Mouse (Mus musculus): ENCODE measurements at regions not wholly inside any gene's neighbourhood (a gene's known extent, or its start where the extent isn't known, plus 50 kb on each side); places are given as distances from the start of the nearest gene placed in this dataset.

DNA sequence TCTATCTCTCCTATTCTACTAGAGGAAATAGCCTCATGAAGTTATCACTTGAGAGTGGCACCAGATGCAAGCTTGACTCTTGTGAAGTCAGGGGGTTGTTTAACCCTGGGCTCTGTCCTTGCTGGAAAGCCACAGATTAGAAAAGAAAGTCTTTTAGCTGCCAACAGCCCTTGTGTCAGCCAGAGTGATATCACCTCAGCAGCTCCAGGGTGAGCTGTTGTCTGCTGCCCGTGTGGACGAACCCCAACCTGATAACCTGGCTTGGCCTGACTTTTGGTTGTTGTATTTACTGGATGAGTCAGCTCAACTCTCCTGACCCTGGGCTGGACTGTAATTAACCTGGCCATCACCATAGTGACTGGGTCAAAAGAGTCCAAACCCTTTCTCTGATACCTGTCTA, 88.6 kb upstream of the Serbp1 start:
- DNase-seq, result no peak

DNA sequence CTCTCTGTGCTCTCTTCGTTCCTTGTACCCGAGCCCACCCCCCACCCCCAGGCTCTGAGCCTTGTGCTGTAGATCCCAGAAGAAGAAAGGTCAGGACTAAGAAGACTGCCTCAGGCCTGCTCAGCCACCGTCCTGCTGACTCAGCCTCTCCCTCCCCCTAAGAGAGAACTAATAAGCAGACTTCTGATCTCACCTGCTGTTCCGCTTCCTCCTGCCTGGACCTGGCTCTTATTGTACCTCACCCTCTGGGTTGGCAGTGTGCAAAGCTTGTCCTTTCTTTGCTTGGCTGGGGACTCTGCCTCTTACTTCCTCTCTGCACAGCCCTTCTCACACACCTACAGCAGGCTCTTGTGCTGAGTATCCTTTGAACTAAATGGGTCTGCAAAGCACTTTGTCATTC, 91.3 kb upstream of the Serbp1 start:
- DNase-seq, result peak; percentile 37

DNA sequence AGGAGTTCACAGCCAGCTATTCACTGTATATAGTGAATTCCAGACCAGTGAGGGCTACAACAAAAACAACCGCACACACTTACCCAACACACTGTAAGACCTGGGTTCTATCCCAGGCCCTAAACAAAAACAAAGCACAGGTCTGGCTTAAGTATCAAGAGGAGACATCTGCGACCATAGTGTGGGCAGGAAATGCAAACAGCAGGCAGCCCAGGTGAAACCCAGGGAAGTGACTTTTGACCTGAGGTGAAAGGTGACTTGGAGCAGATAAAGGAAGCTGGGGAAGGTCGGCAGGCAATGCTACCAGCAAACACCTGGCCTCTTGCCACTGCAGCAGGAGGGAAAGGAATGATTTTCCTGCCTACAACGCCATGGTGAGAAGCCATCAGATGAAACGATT, 92.0 kb upstream of the Serbp1 start:
- DNase-seq, result no peak

DNA sequence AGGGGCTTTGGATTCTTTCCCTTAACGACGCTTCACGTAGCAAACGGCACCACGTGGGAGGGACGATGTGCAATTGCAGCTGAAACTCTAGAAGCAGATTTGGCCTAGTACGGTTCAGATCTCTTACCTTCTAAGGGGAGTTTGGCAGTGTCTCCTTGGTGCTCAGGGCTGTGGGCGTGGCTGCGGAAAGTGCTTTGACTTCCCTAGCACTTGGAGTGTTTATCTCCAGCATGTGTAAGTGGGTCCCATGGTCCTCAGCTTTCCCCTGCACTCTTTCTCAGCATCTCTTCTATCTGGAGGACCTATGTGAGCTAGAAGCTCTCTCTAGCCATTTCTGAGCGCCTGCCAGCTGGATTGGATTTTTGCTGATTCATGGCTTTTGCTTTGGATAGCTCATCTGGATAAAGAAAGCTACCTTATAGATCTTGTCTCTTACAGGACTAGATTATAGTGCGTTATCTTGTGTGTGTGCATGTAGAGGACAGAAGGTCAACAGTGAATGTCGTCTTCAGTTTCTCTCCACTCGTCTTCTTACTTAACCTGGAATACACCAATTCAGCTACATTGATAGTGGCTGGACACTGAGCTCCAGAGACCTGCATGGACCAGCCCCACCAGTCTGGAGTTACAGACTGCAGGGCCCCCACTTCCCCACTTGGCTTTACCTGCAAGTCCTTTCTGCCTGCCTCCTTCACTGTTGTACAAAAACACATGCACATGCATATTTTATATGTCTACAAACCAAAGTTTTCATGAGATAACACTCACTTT, 92.8 kb upstream of the Serbp1 start:
- DNase-seq, result no peak

DNA sequence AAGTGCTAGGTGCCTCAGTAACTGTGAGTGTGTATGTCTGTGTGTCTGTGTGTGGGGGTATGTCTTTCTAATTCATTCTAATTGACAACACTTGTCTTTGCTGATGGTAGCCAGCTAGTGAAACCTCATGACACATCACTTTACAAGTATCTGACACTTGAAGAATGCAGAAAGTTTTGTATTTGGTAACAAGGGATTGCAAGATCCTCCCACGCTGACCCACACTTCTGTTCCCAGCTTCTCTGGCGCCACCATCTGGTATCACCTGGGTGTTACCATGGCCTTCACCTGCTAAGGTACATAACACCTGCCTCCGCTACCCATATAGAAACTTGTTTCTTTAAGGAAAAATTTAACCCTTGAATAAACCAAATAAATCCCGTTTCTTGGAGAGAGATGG, 95.8 kb upstream of the Serbp1 start:
- DNase-seq, result peak; percentile 57

DNA sequence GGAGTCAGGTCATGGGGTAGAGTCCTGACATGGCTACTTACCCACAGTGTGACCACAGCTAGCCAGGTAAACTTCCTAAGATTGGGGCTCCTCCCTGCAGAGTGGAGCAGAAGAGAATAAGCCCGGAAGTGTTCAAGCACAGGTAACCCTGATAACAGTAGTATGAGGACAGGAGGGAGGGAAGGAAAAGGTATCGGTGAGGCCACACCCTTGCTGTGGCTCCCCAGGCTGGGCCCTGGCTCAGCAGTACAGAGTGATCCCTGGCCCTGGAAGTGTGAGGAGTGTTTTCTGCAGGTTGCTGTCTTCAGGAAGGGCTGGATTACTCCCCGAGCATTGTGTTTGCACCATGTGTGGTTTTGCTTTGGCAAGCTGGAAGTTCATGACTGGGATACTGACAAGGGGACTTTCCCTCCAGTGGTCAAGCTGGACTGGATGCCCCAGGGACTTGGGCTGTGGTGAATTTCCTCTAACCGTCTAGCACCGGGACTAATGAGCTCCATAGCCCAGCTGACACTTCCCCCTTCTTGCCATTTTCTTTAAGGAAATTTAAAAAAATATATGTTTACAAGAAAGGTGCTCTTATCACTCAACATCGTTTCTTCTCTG, 97.2 kb upstream of the Serbp1 start:
- DNase-seq, result no peak

DNA sequence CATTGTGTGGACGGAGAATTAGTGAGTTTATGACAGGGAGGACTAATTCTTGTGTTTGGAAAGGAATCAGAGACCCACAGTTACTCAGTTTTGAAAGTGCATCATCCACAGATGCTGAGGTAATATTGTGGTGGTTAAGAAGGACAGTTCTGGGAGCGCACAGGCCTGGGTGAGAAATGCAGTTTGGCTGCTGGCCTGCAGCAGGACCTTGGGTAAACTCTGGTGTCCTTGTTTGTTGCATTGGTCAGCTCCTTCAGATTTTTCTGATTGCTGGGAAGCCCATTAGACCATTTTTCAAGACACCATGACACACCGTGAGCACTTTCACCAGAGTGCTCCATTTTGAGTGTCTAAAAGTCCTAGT, 99.0 kb upstream of the Serbp1 start:
- no peak for DNase-seq

DNA sequence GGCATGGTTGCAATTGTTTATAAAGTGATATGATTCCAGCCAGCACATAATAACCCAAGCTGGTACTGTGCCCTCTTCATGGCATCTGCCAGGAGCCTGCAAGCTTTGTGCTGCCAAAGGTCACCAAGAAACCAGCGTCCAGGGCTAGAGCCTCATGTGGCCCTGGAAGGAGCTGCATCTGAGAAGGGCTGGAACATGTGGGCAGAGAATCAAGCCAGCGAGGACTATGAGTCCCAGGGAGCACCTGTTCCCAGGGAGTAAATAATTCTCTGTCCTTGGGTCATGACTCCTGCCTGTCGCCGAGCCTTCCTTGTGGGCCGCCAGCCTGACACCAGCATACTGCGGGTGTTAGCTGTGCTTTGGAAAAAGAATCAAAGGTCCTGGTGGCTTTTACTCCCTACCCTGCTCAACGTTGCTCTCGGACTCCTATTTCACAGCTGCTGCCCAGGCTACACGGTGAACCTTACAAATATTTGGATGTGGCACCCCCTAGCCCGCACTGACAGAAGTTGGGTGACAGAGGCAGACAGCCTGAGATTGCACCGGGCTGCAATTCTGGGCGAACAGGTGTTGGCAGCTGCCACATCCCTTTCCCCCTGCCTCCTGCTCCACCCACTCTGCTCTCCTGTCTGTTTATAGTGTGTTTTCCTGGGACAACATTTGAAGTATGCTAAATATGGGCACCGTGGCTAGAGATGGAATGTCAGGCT, 99.5 kb upstream of the Serbp1 start:
- peak; percentile 64 for DNase-seq

DNA sequence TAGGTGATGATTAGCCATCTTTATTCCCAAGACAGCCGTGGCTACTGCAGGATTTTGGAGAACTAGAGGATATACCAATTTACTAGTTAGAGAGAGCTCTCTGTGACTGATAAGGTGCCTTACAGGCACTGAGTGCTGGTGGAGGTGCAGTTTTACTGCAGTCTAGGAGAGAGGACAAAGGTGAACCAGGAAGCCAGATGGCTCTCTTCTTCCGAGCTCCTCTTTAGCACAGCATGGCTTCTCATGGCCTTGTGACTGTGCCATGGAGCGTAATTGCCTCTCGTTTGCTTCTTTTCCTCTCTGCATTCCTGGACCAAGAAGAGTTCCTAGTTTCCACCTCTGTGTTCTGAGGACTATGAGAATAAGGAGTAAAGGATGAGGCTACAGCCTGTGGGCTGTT, 100.2 kb upstream of the Gadd45a start:
- DNase-seq, result peak; percentile 67

DNA sequence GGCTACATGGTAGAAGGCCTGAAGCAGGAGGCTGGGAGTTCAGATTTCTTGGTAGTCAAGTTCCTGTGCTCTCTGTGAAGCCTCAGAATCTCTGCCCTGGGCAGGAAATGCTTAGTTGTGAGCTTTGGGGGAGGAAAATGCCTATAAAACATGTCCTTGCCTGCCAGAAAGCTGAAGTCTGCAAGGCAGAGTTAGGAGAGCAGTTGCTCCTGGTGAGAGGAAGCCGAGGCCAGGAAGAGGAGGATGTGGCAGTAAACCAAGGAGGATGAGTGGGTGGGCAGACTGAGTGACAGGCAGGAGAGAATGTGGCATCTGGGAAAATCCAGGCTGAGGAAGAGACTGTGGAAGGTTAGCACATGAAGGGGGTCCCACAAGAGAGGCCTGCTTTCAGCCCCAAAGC, 97.7 kb upstream of the Gadd45a start:
- no peak for DNase-seq

DNA sequence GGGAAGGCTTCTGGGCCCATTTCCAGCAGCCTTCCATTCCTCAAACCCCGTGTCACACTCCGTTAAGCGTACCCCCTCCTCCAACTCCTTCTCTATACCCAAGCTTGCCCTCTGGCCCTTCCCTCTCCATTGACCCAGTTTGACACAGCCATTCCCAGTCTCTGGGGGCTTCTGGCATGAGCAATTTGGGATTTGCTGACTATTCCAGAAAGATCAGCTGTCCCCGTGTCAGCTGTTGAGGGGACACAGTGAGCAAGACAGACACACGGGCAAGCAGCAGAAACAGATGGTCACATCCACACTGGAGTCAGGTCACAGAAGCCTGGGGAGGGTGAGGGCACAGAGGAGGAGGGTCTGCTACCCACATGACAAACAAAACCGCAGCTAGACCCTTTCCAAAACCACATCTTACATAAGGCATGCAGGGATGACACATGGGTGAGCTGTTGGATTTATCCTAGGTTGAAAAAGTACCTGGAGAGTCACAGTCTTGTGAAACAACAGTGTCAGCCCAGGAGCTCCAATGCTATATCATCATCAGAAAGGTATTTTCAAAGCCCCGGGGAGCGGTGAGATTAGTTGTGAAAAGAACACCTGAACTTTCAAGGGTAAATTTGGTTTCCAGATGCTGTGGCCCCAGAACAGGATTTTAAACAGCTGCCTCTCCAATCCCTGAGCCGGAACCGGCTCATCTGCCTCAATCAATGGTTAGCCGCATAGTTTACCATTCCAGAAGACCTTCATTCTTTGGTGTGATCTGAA, 93.5 kb upstream of the Gadd45a start:
- DNase-seq, result peak; percentile 28

DNA sequence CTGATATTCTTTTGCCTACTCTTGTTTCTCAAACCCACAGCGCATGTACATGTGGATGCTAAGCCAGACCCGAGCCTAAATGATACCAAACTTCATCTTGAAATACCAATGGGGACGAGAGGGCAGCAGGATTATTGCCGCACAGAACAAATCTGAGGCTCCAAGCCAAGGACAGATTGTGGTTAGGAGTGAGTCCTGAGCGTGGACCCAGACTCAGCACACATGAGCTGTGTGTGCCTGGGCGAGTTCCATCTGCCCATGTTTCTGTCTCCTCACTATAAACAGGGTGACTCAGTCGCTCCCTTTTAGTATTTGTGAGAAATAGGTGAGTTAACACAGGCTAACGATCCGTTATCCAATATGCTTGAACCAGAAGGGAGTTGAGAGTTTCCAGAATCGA, 92.4 kb upstream of the Gadd45a start:
- peak; percentile 47 for DNase-seq

DNA sequence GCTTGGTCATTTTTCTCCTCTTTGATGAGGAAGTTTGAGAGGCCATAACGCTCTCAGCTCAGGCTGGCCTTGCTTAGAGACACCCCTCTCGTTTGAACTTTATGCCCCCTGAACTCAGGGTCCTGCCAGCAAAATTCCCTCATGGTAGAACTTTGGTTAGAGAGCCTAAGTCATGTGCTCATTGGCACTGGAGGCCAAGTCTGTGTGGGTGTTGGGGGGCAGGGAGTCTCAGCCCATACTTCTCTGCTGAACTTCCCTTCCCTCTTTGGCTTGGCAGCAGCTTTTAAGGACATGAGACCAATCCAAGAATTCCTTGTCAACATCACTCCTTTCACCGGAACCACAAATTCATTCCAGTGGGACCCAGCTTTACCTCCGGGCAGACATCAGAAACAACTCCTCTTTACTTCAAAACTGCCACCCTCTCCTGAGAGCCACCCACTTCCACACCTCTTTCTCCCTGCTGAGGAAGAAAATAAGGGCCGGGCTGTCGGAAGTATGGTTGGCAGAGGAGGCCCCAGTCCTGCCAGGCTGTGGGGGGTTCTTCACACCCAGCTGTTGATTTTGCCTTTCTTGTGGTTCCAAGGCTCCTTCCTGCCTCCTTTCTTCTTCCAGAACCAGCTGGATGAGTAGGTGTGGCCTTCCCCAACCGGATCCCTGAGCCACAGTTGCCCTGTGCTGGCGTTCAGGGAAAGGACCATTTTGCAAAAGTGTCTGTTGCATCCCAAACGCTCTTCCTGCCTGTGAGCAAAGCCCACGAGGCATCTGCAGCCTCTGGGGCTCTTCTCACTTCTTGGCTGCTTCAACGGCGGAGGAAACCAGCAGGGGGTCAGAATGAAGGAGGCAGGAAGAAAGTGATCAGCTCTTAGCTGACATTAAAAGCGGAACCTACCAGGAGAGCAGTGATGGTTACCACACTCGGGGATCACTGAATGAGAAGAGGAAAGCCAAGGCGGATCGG, 91.5 kb upstream of the Gadd45a start:
- no peak for DNase-seq

DNA sequence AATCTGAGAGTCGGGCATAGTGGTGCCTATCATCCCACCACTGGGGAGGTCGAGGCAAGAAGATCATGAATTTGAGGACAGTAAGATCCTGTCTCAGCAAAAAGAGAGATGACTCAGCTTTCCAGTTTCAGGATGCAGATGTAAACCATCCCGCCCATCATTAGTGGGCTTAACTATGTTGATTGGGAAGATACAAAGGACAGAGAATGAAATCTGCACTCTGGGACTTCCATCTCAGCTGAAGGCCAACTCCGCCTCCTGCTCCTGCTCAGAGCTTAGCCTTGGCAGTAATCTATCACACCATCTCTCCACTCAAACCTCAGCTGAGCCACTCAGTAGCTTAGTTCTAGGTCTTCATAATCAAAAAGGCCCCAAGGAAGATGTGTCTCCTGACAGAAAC, 90.5 kb upstream of the Gadd45a start:
- DNase-seq, result no peak

DNA sequence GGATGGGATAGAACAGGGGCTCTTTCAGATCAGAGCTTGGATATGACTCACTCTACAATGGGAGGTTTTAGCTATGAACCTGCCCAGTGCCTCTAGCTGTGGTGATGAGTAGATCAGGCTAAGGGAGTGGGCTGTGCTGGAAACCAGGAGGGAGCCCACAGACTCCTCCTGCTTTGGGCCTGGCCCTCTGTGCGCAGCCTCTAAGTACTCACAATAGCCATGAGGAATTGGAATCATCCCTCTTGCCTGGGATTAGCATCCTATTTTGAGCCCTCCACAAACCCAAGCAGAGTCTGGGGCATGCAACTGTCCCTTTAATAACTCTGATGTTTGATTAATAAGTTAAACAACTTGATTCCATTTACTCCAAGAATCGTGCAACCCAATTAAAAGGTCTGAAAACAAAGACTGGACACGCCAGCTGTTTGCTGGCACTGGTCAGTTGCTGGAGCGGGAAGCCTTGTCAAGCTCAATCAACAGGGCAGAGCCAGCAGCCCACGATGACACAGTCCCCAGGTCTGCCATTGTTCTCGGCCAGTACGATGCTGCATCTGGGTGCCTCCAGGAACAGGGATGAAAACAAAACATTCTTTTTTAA, 88.6 kb upstream of the Gadd45a start:
- no peak for DNase-seq

DNA sequence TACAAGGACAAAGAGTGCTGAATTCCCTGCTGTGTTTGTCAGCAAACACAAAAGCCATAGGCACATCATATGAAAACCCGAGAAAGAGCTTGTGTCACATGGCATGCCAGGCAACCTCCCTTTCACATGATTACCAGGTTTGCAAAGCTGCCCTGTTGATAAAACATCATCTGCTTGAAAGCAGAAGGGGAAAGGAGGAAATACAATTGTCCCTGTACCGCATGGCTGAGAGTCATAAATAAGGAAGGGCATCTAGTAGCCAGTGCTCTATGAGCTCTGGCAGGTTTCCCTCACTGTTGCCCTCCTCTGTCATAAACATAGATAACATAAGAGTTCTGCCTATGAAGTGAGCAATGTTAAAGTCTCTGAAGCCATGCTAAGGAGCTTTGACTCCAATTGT, 86.8 kb upstream of the Gadd45a start:
- no peak for DNase-seq

DNA sequence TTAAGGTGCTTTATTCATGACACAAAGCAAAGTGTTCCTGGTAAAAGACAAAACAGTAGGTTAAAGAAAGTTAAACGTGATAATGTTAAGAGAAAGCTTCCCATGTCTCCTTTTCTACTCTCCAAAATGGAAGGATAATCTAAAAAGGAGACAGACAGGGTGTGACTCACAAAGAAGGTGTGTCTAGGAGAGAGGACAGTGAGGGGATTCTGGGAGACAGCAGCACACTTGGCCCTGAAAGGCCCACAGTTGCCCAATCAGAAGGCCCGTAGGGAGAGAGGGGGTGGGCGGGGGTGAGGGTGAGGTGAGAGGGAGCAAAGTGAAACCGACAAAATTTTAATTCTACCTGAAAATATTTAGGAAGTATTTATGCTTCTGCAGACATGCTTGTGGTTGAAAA, 85.8 kb upstream of the Gadd45a start:
- DNase-seq, result no peak

DNA sequence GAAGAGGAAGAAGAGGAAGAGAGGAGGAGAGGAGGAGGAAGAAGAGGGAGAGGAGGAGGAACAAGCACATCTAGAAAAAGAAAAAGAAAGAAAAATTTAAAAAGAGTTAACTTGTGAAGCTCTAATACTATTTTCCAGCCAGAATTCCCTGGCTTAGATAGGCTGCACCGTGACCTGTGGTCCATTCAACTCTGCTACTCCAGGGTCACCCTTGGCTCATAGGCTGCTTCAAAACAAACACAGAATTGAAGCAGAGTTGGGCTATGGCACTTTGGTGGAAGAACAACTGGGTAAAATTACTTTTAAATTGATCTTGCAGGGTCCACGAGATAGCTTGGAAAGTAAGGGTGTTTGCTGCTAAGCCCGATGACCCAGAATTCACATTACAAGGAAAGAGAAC, 79.0 kb upstream of the Gadd45a start:
- DNase-seq, result no peak

DNA sequence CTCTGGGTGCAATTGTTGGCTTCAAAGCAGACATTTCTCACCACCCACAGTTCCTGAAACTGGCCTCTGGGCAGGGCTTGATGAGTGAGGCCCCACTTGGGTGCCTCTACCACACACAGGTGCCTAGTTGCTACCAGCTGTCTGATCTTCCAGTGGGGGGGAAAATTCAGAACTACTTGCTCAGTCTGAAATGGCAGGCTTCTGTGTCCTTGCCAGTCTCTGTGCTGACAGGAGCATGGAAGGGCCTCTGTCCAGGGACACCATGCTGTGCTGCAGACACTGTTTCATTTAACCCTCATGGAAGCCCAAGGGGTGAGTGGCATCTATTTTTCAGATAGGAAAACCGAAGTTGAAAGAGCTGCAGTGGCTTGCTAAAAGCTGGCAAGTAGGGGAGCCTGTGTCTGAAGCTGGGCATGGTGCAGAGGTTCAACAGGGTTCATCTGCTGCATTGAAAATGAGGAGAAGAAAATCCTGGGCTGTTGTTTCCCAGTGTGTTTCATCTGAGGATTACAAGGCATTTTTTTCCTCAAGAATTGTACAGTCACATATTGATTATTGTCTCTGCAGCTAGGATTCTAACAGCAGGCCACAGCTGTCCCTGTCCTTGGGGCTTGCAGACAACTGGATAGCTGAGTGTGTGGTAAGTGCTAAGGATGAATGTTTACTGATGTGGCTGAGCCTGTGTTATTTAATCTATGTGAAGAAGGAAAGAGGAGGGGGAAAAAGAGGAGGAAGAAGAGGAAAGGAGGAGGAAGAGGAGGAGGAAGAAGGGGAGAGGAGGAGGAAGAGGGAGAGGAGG, 78.4 kb upstream of the Gadd45a start:
- no peak for DNase-seq

DNA sequence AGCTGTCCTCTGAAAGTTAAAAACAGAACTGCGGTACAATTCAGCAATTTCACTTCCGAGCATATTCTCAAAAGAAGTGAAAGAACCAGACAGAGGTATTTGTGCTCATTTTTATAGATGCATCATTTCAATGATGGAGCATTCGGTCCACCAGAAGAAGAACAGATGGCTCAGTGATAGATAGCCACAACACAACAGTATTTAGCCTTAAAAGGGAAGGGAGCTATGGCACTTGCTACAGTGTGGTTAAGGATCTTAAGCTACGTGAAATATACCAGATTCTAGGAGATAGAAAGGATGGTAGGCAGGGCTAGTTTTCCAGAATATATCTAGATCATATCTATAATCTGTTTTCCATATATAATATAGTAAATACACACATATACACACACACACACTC, 77.5 kb upstream of the Gadd45a start:
- DNase-seq, result no peak

DNA sequence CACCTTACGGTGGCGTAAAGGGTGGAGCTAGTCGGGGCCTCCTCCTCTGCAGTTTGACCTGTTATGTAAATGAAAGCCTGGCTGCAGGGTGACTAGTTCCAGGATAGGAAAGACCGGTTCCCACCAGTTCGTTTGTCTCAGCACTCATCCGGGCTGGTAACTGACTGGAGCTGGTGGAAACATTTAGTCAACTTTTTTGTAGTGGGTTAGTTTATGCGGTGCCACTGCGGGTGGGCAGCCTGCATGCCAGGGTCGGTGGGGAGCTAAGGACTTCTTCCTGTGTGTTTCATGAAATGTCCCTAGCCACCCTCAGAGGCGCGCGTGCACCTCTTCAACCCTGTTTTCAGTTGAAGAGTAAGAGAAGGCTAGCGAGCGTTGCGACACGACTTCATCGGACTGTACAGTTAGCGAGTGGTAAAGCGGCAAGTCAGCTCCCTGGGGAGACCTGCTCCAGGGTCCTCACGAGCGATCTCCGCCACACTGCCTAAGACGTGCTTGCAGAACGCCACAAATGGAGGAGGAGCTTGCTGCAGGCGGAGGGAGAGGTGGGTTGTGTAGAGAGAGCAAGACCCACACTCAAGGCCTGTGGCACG, 76.5 kb upstream of the Gadd45a start:
- DNase-seq, result no peak

Measured in cerebellum, adult 9-11 months (tissue).